Mouse (Mus musculus): ENCODE data around the gene Cd300ld5.
"Not testable (repeated sequence)": the region's sequence is repeated elsewhere in the genome, so short reads cannot be mapped to it uniquely, and the experiment has no call there.

Cd300ld5 gene

DNA sequence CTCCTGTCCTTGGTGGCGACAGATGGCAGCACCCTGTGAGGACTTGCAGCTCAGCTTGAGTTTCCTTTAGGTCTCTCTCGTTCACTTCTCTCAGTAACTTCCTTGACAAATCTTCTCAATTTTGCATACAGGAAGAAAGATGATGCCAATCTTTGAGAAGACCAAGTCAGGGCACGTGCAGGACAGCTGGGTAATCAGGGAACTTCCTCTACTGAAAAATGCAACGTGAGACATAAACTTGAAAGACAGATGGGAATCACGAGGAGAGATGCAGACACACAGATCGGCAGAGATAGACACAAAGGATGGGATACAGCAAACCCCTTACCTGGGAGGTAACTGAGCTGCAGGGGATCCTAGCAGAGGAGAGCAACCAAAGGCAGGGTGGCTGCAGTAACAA is at the start of gene Cd300ld5:
Gene Cd300ld5, minus strand, starts transcription at position 101 of the 400 bp plus-strand sequence.
- not testable (repeated sequence) for DNase-seq

DNA sequence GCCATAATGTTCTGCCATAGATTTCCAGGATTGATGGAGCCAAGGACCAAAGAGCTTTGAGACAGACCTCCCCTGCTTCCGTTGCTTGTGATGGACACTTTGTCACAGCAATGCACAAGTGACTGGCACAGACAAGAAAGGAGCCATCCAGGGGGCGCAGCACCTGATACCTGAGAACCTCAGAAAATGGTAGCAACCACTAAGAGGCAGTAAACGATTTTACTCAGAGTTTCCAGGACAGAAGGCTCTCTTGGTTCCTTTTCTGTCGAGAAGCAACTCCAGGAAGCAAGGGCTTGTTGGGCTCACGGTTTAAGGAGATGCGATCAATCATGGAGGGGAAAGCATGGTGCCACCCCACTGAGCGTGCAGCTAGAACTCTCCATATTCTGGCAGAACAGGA is 48.6 kb upstream of the Cd300ld5 start:
- DNase-seq, result no peak

DNA sequence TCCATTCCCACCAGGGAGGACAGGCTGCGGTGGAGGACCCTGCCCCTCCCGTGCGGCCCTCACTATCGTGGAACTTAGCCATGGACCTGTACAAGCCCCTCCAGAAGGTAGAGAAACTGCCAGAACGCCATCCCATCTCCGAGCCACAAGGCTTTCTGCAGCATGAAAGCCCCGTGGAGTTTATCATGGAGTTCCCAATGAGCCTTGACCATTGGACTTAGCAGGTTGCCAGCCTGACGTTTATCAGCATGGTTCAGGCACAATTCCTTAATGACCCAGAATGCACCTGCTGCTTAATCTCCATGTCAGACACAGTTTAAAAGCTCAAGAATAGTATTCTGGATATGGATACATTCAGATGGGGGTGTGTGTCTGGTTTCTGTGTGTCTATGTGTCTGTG is 47.5 kb upstream of the Cd300ld5 start:
- no peak for DNase-seq

DNA sequence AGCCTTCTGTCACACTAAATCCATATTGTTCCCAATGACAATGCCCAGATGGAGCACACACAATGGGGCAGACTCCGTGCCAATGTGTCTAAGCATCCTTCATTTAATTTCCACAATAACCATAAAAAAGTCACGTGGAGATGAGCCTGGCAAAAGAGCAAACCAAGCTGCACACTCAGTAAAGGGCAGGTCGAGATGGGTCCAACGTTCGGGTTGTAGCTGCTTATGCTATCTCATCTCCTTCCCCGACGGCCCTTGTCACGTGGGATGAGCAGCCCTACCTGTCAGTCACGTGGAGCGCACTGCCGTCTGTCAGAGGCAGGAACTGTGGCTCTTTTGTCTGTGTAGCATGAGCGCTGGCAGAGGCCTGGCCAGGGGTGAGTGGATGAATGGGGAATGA is 47.0 kb upstream of the Cd300ld5 start:
- DNase-seq, result no peak

DNA sequence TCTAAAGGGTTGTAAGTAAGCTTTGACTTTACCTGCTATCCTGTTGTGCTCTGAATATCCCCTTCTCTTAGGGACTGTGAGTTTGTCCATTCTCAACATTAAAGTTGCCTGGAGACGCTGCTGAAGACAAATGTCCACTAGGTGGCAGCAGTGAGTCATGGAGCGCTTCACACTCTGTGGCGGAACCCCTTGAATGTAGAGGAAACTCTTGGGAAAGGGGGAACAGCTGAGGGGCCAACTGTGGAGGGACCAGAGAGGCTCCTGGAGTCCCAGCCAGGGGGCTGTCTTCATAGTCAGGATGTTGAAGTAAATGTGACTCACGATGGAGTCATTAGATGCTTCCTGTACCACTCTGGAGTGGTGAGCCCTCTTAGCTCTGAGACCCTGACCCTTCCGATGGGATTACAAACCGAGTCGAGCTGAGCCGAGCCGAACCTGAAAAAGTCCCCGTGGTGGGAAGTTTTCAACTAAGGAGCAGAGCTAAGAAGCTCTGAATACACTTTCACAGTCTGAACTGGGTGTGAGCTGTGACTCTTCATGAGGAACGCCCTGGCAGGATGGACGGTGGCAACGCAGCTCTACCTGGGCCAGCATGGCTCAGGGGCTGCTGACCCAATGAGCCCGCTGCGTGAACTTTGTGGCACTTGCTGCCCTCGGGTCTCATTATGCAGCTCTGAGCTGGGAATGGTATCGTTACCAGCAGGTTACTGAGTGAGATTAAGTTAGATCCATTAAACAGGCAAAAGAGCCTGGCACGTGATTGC is 46.0 kb upstream of the Cd300ld5 start:
- peak; percentile 90 for DNase-seq

DNA sequence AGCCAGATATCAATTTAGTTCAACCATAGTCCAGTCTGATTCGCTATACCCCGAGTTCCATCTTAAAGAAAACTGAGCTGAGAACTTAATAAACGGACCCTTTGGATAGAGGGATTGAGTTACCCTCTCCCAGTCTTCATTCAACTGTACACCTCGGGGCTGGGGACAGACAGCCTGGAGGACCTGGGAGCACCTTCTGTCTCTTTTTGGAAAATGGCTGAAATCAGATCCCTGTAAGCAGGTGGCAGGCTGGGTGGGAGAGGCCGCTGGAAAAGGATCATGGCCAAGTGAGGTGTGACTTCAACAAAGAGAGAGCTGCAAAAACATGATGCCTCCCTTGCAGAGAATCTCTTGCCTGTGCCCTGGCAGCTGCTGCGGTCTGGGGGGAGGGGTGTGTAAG is 44.6 kb upstream of the Cd300ld5 start:
- DNase-seq, result no peak

DNA sequence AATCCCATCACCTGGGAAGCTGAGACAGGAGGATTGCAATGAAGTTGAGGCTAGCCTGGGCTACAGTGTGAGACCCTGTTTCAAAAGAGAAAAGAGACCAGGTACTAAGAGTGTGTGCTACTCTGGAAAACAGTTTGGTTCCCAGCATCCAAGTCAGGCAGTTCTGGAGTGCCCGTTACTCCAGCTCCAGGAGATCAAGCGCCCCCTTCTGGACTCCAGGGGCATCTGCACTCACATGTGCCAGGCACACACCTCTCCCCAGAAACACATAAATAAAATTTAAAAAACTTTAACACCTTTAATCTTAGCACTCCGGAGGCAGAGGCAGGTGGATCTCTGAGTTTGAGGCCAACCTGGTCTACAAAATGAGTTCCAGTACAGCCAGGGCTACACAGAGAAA is 43.8 kb upstream of the Cd300ld5 start:
- no peak for DNase-seq

DNA sequence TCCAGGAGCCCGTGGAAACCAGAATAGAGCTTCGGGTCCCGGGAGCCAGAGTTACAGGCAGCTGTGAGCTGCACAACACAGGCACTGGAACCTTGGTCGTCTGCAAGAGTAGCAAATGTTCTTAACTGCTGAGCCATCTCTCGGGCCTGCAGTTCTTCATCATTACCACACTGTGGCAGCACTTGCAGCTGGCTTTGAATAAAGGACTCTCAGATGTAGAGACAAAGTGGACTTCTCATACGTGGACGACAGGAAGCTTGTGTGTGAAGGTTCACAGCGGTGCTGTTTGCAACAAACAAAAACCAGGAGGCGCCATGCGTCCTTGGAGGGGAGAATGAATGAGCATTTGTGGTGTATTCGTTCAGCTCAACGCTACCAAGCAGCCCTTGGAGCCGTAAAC is 43.3 kb upstream of the Cd300ld5 start:
- peak; percentile 76 for DNase-seq

DNA sequence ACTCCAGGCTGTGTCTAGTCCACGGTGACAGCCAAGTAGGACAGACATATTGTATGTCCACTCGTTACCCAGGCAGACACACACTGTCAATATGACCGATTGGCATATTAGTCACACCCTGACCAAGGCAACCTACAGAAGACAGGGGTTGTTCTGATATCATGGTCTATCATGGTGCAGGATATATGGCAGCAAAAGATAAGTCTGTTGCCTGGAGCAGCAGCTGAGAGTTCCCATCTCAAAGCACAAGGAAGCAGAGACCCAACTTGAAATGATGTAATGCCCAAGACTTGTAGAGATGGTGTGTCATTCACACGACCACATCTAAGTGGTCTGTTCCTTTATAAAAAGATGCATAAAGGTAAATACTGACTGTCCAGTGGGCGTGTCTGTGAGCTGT is 41.1 kb upstream of the Cd300ld5 start:
- DNase-seq, result no peak

DNA sequence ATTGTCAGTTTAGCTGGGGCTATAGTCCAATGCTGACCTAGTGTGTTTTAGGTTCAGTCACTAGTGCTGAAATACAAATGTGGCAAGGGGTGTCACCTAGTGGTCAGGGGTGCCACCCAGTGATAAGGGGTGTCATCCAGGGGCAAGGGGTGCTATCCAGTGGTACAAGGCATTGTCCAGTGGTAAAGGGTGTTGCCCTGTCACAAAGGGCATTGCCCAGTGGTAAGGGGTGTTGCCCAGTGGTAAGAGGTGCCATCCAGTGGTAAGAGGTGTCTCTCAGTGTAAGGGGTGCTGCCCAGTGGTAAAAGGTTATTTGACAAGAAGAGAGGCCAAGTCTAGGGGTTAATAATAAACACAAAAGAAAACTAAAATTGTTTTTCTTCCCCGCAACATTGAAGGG is 39.9 kb upstream of the Cd300ld5 start:
- no peak for DNase-seq

DNA sequence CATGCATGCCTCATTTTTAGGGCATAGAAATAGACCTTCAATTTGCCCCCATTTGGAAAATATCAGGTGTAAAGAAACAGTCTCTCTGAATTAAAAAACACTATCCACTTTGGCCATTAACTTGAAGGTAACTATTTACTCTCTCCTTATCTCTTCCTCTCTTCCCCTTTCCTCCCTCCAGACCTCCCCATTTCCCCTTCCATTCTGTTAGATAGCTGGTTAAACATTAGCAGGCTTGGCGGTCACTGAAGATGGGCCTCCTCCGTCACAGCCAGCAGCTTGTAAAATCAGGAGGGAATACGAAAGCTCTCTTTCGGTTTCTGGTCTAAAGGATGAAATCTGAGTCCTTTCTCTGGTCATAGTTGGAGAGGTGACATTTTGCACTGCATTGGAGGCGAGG is 38.3 kb upstream of the Cd300ld5 start:
- no peak for DNase-seq

DNA sequence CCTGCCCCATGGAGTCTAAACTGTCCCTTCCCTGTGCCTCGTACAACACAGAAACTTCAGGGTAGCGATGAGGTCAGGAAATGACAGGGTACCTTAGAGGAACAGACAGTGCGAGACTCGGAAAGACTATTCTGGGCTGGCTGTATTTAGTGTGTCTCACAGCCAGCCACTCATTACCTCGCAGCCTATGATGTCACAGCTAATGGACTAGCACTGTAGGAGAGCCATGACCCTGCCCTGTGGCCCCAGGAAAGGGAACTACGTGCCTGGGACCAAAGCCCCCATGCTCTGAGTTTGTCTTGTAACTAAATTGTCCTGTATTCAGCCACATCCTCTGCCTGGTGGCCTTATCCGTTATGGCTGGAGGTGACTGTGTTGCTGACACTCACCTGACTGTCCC is 37.8 kb upstream of the Cd300ld5 start:
- DNase-seq, result no peak

DNA sequence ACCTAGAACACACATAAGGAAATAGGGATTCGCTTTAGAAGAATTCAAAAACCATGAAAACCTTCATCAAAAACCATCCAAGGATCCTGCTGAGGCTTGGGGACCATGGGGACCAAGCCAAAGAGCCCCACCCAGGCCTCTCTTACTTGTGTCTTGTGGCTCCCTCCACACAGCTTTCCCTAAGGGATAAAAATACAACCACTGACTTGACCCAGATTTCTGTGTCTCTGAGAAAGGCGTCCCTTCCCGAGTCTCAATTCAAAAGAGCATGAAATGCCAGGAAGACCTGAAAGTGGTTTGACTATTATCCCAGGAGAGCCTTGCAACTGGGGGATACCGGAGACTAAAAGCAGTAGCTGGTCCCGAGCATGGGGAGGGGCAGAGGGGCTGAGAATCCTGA is 35.4 kb upstream of the Cd300ld5 start:
- no peak for DNase-seq

DNA sequence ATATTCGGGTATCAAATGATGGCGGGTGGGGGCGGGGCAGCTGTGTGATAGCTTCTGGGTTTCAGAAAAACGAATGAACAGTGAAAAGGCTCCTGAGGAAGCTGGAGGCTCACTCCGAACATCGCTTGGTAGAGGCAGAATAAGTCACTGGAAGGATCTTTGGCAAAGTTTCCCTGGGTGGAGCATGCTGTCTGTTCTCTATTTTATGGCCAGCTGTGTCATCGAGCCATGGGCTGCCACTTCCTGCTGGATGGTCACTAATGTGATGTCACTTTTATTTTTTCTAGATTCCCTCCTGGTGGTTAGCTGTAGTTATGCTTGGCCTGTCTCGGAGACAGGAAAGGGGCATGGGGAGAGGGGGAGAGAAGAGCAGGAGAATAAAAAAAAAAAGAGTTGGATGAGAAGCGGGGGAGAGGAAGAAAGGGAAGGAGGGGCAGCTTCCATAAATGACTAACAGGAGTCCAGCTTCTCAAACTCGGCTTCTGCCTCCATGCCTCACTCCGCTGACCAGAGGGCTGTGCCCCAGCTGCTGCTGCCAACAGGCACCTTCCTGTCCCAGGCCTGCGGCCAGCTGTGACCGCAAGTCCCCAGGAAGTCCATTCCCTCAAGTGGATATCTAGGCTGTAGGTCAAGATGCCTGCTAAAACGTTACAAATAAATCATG is 34.2 kb upstream of the Cd300ld5 start:
- peak; percentile 59 for DNase-seq

DNA sequence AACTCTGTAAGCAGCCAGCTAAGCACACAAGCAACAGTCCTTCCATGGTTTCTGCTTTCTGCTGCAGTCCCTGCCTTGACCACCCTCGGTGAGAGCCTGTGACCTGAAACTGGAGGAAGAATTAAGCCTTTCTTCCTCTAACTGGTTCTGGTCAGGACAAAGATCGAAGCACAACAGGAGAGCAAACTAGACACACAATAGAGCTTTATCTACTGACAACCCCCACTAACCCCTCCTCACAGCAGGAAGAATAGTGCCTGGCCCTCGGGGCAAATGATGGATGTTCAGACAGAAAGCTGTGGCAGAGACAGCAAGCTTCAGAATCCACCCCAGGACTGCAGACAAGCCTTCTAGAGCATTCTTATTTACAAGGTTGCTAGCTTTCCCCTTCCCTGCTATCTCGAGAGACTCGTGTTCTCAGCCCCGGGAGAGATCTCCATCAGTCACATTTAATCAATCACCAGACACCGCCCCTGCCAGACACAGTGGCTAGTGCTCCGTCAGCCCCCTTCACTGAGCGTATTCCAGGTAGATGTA is 33.5 kb upstream of the Cd300ld5 start:
- DNase-seq, result peak; percentile 58

DNA sequence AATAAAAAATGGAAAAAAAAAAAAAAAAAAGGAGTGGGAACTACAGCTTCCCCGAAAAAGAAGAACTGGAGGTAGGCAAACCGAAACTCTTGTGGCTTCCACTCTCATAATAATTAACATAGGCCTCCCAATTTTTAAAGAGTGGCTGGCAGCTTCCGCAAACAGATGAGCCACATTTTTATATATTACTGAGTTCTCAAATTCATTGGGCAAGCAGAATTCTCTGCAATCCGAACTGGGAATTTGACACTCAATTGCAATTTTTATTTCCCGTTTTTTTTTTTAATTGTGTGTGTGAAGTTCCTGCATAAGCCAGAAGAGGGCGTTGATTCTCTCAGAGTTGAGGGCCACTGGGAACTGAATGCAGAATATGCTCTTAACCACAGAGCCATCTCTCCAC is 29.2 kb upstream of the Cd300ld5 start:
- no peak for DNase-seq

DNA sequence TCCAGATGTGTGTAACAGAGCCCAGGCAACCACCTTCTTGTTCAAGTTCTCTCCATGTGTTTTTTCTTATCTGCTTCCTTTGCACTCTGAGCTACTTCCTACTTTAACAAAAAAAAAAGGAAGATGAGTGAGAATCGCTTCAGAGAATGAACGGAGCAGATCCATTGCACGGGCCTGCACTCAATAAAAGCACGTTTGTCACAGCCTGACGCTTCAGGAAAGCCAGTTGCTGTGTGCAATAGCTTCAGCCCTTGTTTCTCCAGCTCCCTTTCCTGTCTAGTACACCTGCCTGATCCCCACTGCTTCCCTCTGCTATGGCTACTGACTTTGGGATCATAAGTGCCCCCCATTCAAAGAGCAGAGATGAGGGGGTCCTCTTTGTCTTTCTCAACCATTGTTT is 24.5 kb upstream of the Cd300ld5 start, which contains the start of gene Cd300e:
Gene Cd300e, minus strand, starts transcription at position 101 of the 400 bp plus-strand sequence.
- no peak for DNase-seq

DNA sequence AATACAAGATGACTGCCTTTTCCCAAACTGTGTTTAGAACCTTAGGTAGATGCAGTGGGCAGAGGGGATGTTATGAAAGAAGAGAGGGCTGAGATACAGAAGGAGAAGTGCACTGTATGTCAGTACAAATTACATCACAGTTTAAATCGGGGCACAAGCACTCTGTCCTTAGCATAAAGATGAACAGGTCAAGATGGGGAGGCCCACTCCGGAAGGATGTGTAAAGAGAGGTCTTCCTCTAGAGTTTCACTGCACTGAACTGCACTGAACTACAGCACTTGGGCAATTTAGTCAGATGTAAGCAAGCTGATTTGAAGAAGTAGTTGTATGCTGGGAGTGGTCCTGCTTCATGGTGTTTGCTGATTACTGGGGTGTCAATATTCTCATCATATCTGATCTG is 22.2 kb upstream of the Cd300ld5 start:
- no peak for DNase-seq

DNA sequence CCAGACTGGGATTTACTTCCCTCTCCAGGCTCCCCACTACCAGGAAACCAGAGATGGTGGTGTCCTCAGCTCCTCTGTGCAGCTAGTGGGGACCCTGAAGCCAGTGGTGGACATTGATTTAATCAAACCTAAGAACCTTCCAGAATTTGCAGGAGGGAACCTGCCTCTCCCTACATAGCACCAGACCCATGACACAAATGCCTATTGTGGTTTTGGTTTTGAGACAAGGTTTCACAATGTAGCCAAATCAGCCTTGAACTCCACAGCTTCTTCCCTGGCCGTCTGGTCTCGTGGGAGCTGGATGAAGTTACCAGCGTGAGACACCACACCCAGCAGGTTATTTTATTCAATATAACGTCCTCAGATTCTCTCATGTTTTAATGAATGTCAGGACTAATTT is 21.1 kb upstream of the Cd300ld5 start:
- DNase-seq, result no peak

DNA sequence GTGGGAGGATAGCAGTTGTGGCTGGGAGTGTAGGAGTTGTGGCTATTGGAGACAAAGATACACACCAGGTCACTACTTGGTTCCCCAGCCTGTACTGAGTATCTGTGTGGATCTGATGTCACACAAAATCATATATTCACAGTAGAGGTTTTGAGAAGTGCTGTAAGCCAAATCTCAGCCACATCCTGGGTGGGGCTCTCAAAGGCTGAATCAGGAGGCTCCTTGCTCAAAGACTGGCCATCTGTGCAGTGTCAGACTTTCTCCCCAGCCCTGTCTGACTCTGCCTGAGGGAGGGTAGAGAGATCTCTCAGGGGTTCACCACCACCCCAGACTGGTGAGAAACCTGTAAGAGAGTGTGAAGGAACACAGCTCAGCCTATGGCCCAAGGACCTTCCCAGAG is 17.0 kb upstream of the Cd300ld5 start:
- DNase-seq, result no peak

DNA sequence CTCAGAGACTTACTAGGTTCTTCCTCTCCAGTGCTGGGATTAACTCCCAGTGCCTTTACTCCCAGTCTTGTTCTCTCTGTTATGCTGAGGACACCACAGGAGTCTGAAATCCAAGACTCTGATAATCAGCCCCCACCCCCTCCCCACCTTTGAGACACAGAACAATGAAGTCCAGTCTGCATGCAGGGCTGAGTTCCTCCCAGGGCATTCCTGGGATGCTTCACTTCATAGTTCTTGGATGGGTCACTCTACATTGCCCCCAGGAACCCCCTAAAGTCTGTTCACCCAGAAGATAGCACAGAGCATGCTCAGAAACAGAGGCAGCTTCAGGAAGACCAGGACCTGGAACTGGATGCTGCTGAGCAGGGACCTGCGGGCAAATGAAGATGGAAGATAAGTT is 15.4 kb upstream of the Cd300ld5 start:
- DNase-seq, result no peak

DNA sequence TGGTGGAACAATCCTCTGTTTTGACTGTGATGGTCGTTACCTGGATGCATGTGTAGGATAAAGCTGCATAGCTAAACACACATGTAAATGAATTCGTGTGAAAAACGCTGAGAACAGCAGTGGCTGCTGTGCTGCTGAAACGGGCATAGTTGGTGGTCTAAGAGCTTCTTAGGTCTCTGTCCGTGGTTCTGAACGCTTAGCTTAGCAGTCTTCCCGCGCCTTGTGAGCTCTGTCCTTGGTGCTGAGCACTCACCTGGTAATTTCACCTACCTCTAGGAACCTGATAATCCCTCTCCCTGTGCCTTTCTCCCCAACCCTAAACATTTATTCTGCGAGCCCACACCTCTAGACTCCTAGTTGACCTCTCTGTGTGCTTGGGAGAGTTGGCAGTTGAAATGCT is 14.6 kb upstream of the Cd300ld5 start:
- DNase-seq, result peak; percentile 88

DNA sequence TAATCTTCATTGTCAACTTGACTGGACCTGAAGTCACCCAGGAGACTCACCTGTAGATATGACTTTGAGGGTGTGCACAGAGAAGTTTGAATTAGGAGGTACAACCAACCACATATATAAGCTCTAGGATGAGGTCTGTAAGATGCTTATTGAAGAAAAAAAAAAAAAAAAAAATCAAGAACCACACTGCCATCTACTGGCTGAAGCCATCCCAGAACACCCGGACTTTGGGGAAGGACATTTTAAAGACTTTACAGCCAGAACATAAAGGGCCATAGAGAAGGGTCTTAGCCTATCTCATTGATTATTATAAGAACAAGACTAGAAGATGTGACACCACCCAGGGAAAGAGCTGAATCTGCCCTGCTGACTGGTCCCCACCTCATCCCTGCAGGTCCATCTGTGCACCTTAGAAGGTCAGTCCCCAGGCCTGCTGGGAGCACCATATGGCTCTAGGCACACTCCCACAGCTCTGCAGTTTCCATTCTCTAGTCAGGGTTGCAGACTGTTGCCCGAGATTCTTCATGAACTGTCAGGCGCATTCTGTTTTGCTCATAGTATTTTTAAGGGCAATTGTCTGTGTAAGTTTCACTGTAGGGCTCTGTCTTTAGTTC is 11.8 kb upstream of the Cd300ld5 start:
- no peak for DNase-seq

DNA sequence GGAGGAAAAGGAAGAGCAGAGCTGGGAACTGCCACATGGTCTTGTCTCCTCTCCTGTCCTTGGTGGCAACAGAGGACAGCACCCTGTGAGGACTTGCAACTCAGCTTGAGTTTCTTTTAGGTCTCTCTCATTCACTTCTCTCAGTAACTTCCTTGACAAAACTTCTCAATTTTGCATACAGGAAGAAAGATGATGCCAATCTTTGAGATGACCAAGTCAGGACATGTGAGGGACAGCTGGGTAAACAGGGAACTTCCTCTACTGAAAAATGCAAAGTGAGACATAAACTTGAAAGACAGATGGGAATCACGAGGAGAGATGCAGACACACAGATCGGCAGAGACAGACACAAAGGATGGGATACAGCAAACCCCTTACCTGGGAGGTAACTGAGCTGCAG is 10.7 kb upstream of the Cd300ld5 start, which contains the start of gene Cd300ld3:
Gene Cd300ld3, minus strand, starts transcription at position 151 of the 400 bp plus-strand sequence.
- DNase-seq, result no peak
